Mouse (Mus musculus) Patski (cell line): ENCODE results near the gene Prune1. TPM values are rescaled to one million over a fixed set of nuclear protein-coding genes. Genes with fewer than 3 reads are reported as not detected.

Source experiments
- ATAC-seq: fragments of 100-300 bp; one replicate; pipeline ENCODE4 v1.8.0; 2021
- CTCF ChIA-PET: fragments of 350-600 bp; sonication (Branson Sonifier 250); formaldehyde crosslinking; loops from one replicate; lab custom pipeline; 2022; ENCODE audit warnings: inconsistent platforms; lab: Charles Lee
- POLR2A ChIA-PET: fragments of 350-600 bp; sonication (Branson Sonifier 250); formaldehyde crosslinking; loops from one replicate; lab custom pipeline; 2022; ENCODE audit warnings: antibody characterized with exemption, inconsistent platforms; lab: Charles Lee
- DNase-seq: peaks from one replicate; pipeline ENCODE4 v3.0.0-alpha.2; 2011; ENCODE audit warnings: low read depth, low spot score
- H3K27me3 ChIP-seq: fragments of 371-371 bp; one replicate; pipeline ENCODE4 v1.5.1; 2021
- CTCF ChIP-seq: fragments of 100-300 bp; IDR thresholded peaks from one replicate; pipeline ENCODE4 v1.5.1; 2021
- in situ Hi-C: fragments of 300-500 bp; cut with MboI; formaldehyde crosslinking; loops from 3 replicates; pipeline ENCODE4 v1.11.1; 2018; ENCODE audit warnings: low pct_unique_long_range_greater_than_20kb, mixed read lengths
- polyA plus RNA-seq: library from polyadenylated mRNA; unstranded; gene quantifications from one replicate; pipeline ENCODE4 v1.2.3, GENCODE M21; 2021

The Prune1 gene
- polyA plus RNA-seq, 1 experiment from 2014 or later: 42.2 TPM

GRCm38 (mm10) chr3:95250361-95250760, 31.5 kb downstream of the Prune1 start:
- CTCF ChIA-PET: interaction anchor here (1.2 kb wide), 1 partner anchor 98 kb away, joined by 4 read pairs; no protein-coding TSS in a partner anchor
- no peak for ATAC-seq
- DNase-seq: no peak
- in situ Hi-C loops: no loop called here
- TF ChIP-seq CTCF: no peak
- POLR2A ChIA-PET: no interaction called here
- no peaks in the 10 kb centered on the region for H3K27me3 ChIP-seq

GRCm38 (mm10) chr3:95247660-95248336, 34.1 kb downstream of the Prune1 start:
- ChIA-PET CTCF (no interaction called here), POLR2A (no interaction called here)
- in situ Hi-C loops: no loop called here
- TF ChIP-seq CTCF: no peak
- DNase-seq (no peak), ATAC-seq (no peak)
- H3K27me3 ChIP-seq: no peaks in the 10 kb centered on the region

- CTCF ChIA-PET: interaction anchor here (0.9 kb wide), 1 partner anchor 18 kb away, joined by 3 read pairs; no protein-coding TSS in a partner anchor
- H3K27me3 ChIP-seq: no peaks in the 10 kb centered on the region
- in situ Hi-C loops: no loop called here
- no peak for TF ChIP-seq CTCF
- DNase-seq (no peak), ATAC-seq (no peak)
- POLR2A ChIA-PET: interaction anchor here (1.3 kb wide), 1 partner anchor 16 kb away, joined by 3 read pairs; no protein-coding TSS in a partner anchor
These were observed 35.2 kb downstream of the Prune1 start for GRCm38 (mm10) chr3:95246465-95247231.

GRCm38 (mm10) chr3:95243086-95243485, 38.8 kb downstream of the Prune1 start:
- ATAC-seq: no peak
- no peak for TF ChIP-seq CTCF
- in situ Hi-C loops: no loop called here
- CTCF ChIA-PET: interaction anchor here (1.1 to 1.5 kb wide), 2 partner anchors 10 to 12 kb away, joined by 4 read pairs; partner anchors contain the start of gene Mllt11
- POLR2A ChIA-PET: interaction anchor here (1.0 to 1.1 kb wide), 2 partner anchors 13 to 15 kb away, joined by 3 to 6 read pairs; no protein-coding TSS in a partner anchor
- DNase-seq: no peak
- H3K27me3 ChIP-seq: no peaks in the 10 kb centered on the region

- ATAC-seq: no peak
- DNase-seq: no peak
- POLR2A ChIA-PET: interaction anchor here (0.7 to 1.1 kb wide), 3 partner anchors 10 to 17 kb away, joined by 3 to 5 read pairs (median 3); no protein-coding TSS in a partner anchor
- CTCF ChIA-PET: interaction anchor here (1.4 kb wide), 1 partner anchor 10 kb away, joined by 5 read pairs; the partner anchor contains the start of gene Bnipl
- H3K27me3 ChIP-seq: no peaks in the 10 kb centered on the region
- TF ChIP-seq CTCF: no peak
- in situ Hi-C loops: no loop called here
These were observed 40.4 kb downstream of the Prune1 start, which contains the start of gene Gm128 for GRCm38 (mm10) chr3:95241498-95241897. TSS of gene Gm128 (minus strand) at chr3:95241598.

- ATAC-seq: no peak
These were observed 41.0 kb downstream of the Prune1 start for GRCm38 (mm10) chr3:95240900-95241299.

GRCm38 (mm10) chr3:95239971-95240370, 41.9 kb downstream of the Prune1 start:
- in situ Hi-C loops: no loop called here
- no peaks in the 10 kb centered on the region for H3K27me3 ChIP-seq
- POLR2A ChIA-PET: interaction anchor here (1.2 kb wide), 2 partner anchors 11 to 12 kb away, joined by 3 read pairs; partner anchors contain the start of gene Cdc42se1
- no peak for TF ChIP-seq CTCF
- ATAC-seq (no peak), DNase-seq (no peak)
- CTCF ChIA-PET: no interaction called here

More at GRCm38 (mm10) chr3:95240900-95241299, 41.0 kb downstream of the Prune1 start:
- in situ Hi-C loops: no loop called here
- POLR2A ChIA-PET: interaction anchor here (0.7 to 1.2 kb wide), 4 partner anchors 10 to 17 kb away, joined by 3 read pairs; partner anchors contain the start of gene Cdc42se1
- H3K27me3 ChIP-seq: no peaks in the 10 kb centered on the region
- no peak for TF ChIP-seq CTCF
- DNase-seq: no peak
- CTCF ChIA-PET: interaction anchor here (1.4 kb wide), 1 partner anchor 11 kb away, joined by 5 read pairs; the partner anchor contains the start of gene Bnipl

- CTCF ChIA-PET: no interaction called here
- TF ChIP-seq CTCF: no peak
- POLR2A ChIA-PET: no interaction called here
- DNase-seq (no peak), ATAC-seq (no peak)
- in situ Hi-C loops: no loop called here
- H3K27me3 ChIP-seq: no peaks in the 10 kb centered on the region
These were observed 42.9 kb downstream of the Prune1 start for GRCm38 (mm10) chr3:95239022-95239421.

- no peak for TF ChIP-seq CTCF
- ChIA-PET POLR2A (interaction anchor here (2.2 kb wide), 1 partner anchor 44 kb away, joined by 6 read pairs; the partner anchor contains the start of genes Mindy1 and Prune1), CTCF (no interaction called here)
- in situ Hi-C loops: no loop called here
- H3K27me3 ChIP-seq: no peaks in the 10 kb centered on the region
- no peak for ATAC-seq
- DNase-seq: no peak
These were observed 44.3 kb downstream of the Prune1 start for GRCm38 (mm10) chr3:95237541-95238099.
